Mouse (Mus musculus): ENCODE data around the gene Kif26b.

DNA sequence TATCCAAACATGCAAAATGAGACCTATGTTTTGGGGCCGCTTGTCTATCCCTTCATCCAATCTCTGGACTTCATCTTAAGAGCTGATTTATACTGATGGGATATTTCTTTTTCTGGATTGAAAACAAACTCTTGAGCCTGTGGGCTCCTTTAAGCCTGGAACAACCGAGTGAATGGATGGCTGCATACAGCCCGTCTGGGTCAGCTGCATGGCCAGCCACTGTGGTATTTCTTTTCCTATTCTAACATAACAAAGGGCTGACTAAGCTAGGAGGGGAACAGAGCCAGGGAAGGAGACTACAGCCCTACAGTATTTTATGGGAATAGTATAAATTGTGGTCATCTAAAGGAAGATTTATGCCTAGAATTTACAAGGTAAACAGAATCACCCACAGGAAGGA is 229.5 kb downstream of the Kif26b start:
- TF ChIP-seq CTCF (IDR thresholded peaks at IDR 0.05; ENCODE audit: extremely low read depth, insufficient read depth, insufficient read length, insufficient replicate concordance): no peak
- no peak for TF ChIP-seq POLR2A (IDR thresholded peaks at IDR 0.05; ENCODE audit: low read depth, low read length)
